Mouse (Mus musculus) neural tube, embryonic 12.5 days (tissue): ENCODE results near the gene Apobec1. TPM values are rescaled to one million over a fixed set of nuclear protein-coding genes. Genes with fewer than 3 reads are reported as not detected.
"Not testable (repeated sequence)": the region's sequence is repeated elsewhere in the genome, so short reads cannot be mapped to it uniquely, and the experiment has no call there.

Source experiments
- ATAC-seq: fragments of 200-750 bp; cut with Nextera tagmentation; 2 replicates; pipeline ENCODE4 v1.8.0; 2017; ENCODE audit warnings: low read depth, mild to moderate bottlenecking, moderate TSS enrichment, moderate library complexity; ENCODE audit not compliant: low FRiP score
- H3K27ac ChIP-seq: fragments of 300-500 bp; sonication (generic); 2 replicates; pipeline ENCODE4 v1.5.1; 2016
- H3K27me3 ChIP-seq: fragments of 300-500 bp; sonication (generic); replicated peaks from 2 replicates; pipeline ENCODE4 v1.6.1; 2016; ENCODE audit warnings: mild to moderate bottlenecking
- H3K36me3 ChIP-seq: fragments of 300-500 bp; sonication (generic); 2 replicates; pipeline ENCODE4 v1.6.1; 2016; ENCODE audit warnings: mild to moderate bottlenecking
- H3K4me1 ChIP-seq: fragments of 300-500 bp; sonication (generic); 2 replicates; pipeline ENCODE4 v1.6.1; 2016
- H3K4me2 ChIP-seq: fragments of 300-500 bp; sonication (generic); replicated peaks from 2 replicates; pipeline ENCODE4 v1.6.1; 2016; ENCODE audit warnings: mild to moderate bottlenecking
- H3K4me3 ChIP-seq: fragments of 300-500 bp; sonication (generic); 2 replicates; pipeline ENCODE4 v1.5.1; 2016
- H3K9ac ChIP-seq: fragments of 300-500 bp; sonication (generic); 2 replicates; pipeline ENCODE4 v1.6.1; 2016; ENCODE audit warnings: mild to moderate bottlenecking
- H3K9me3 ChIP-seq: fragments of 300-500 bp; sonication (generic); 2 replicates; pipeline ENCODE4 v1.6.1; 2016; ENCODE audit warnings: mild to moderate bottlenecking
- WGBS: fragments of 180-500 bp; shearing (Covaris S2); methylation state at CpG from one replicate; pipeline ENCODE4 v1.1.7; 2016; 5-methylcytosine and 5-hydroxymethylcytosine counted together
- polyA plus RNA-seq: library from polyadenylated mRNA; unstranded; fragments of >200 nt; fragmentation: Nextera tagmentation; extraction: Ambion mirVana; gene quantifications from 2 replicates; pipeline ENCODE4 v1.2.1, GENCODE M21; 2016

Apobec1 gene
- polyA plus RNA-seq, 1 experiment from 2014 or later, result 2.1 TPM

- H3K27ac ChIP-seq, result no peak overlapping the region
- H3K9me3 ChIP-seq, result no peaks in the 10 kb centered on the region
- ATAC-seq, result no peak
- H3K4me2 ChIP-seq, result no peak overlapping the region
- H3K4me1 ChIP-seq, result no peaks in the 10 kb centered on the region
- no peaks in the 10 kb centered on the region for H3K27me3 ChIP-seq
- no peak overlapping the region for H3K9ac ChIP-seq
- H3K36me3 ChIP-seq, result no peaks in the 10 kb centered on the region
- WGBS, result 85% methylated on average over 9 of the region's 9 CpGs
- no peak overlapping the region for H3K4me3 ChIP-seq
Observed at GRCm38 (mm10) chr6:122545289-122545882, 56.9 kb downstream of the Apobec1 start.

- Histone ChIP-seq H3K36me3 (no peaks in the 10 kb centered on the region), H3K4me3 (no peak overlapping the region), H3K4me2 (no peak overlapping the region), H3K9me3 (no peaks in the 10 kb centered on the region), H3K4me1 (no peaks in the 10 kb centered on the region), H3K27ac (no peak overlapping the region), H3K27me3 (no peaks in the 10 kb centered on the region), H3K9ac (no peak overlapping the region)
- ATAC-seq, result no peak
- 92% methylated on average over 1 of the region's 1 CpGs for WGBS
Observed at GRCm38 (mm10) chr6:122544672-122545071, 57.6 kb downstream of the Apobec1 start.

GRCm38 (mm10) chr6:122543574-122543973 is 58.7 kb downstream of the Apobec1 start:
- no peak overlapping the region for H3K9ac ChIP-seq
- H3K36me3 ChIP-seq, result no peaks in the 10 kb centered on the region
- 85% methylated on average over 5 of the region's 5 CpGs for WGBS
- no peak overlapping the region for H3K4me2 ChIP-seq
- no peaks in the 10 kb centered on the region for H3K9me3 ChIP-seq
- no peak overlapping the region for H3K4me3 ChIP-seq
- no peaks in the 10 kb centered on the region for H3K4me1 ChIP-seq
- ATAC-seq, result no peak
- no peaks in the 10 kb centered on the region for H3K27me3 ChIP-seq
- H3K27ac ChIP-seq, result no peak overlapping the region

GRCm38 (mm10) chr6:122542459-122542858 is 59.8 kb downstream of the Apobec1 start:
- 77% methylated on average over 5 of the region's 5 CpGs for WGBS
- H3K4me3 ChIP-seq, H3K27me3 ChIP-seq: not testable (repeated sequence)

GRCm38 (mm10) chr6:122539564-122539963 is 62.7 kb downstream of the Apobec1 start:
- no peak for ATAC-seq

More at GRCm38 (mm10) chr6:122542459-122542858, 59.8 kb downstream of the Apobec1 start:
- H3K36me3 ChIP-seq, H3K4me1 ChIP-seq, H3K4me2 ChIP-seq, H3K9ac ChIP-seq, ATAC-seq, H3K9me3 ChIP-seq, H3K27ac ChIP-seq: not testable (repeated sequence)

GRCm38 (mm10) chr6:122534032-122534431 is 68.2 kb downstream of the Apobec1 start:
- Histone ChIP-seq H3K27me3 (no peaks in the 10 kb centered on the region), H3K9ac (no peak overlapping the region), H3K4me2 (no peak overlapping the region), H3K27ac (no peak overlapping the region), H3K9me3 (no peaks in the 10 kb centered on the region), H3K4me3 (no peak overlapping the region), H3K36me3 (no peaks in the 10 kb centered on the region), H3K4me1 (no peaks in the 10 kb centered on the region; the same call in 1 of the 2 replicates)
- no peak for ATAC-seq
- 44% methylated on average over 3 of the region's 3 CpGs for WGBS

More at GRCm38 (mm10) chr6:122539564-122539963, 62.7 kb downstream of the Apobec1 start:
- H3K9ac ChIP-seq, result no peak overlapping the region
- no peak overlapping the region for H3K4me2 ChIP-seq
- H3K27ac ChIP-seq, result no peak overlapping the region
- no peaks in the 10 kb centered on the region for H3K36me3 ChIP-seq
- 81% methylated on average over 9 of the region's 9 CpGs for WGBS
- no peak overlapping the region for H3K4me3 ChIP-seq
- no peaks in the 10 kb centered on the region for H3K4me1 ChIP-seq
- H3K27me3 ChIP-seq, result no peaks in the 10 kb centered on the region
- no peaks in the 10 kb centered on the region for H3K9me3 ChIP-seq

- Histone ChIP-seq H3K9ac (0 out of 2 replicates have a peak overlapping the region, but pooled peaks have one; percentile 21), H3K27ac (no peak overlapping the region), H3K4me2 (peak overlapping the region; percentile 47), H3K4me3 (no peak overlapping the region), H3K4me1 (no peaks in the 10 kb centered on the region; the same call in 1 of the 2 replicates), H3K36me3 (no peaks in the 10 kb centered on the region), H3K27me3 (no peaks in the 10 kb centered on the region), H3K9me3 (no peaks in the 10 kb centered on the region)
- ATAC-seq, result 0 out of 2 replicates have a peak, but pooled peaks have one; percentile 50
- WGBS, result 9% methylated on average over 4 of the region's 4 CpGs
Observed at GRCm38 (mm10) chr6:122532883-122533302, 69.4 kb downstream of the Apobec1 start.

- no peak for ATAC-seq
- Histone ChIP-seq H3K27ac (no peak overlapping the region), H3K4me3 (no peak overlapping the region), H3K36me3 (no peaks in the 10 kb centered on the region), H3K9me3 (no peaks in the 10 kb centered on the region), H3K4me1 (no peaks in the 10 kb centered on the region; the same call in 1 of the 2 replicates), H3K27me3 (no peaks in the 10 kb centered on the region), H3K9ac (no peak overlapping the region), H3K4me2 (no peak overlapping the region)
- 72% methylated on average over 8 of the region's 8 CpGs for WGBS
Observed at GRCm38 (mm10) chr6:122531466-122532174, 70.6 kb downstream of the Apobec1 start.

- no peak overlapping the region for H3K4me2 ChIP-seq
- H3K9ac ChIP-seq, result no peak overlapping the region
- no peaks in the 10 kb centered on the region for H3K36me3 ChIP-seq
- no peaks in the 10 kb centered on the region for H3K9me3 ChIP-seq
- WGBS, result 85% methylated on average over 11 of the region's 11 CpGs
- ATAC-seq, result no peak
- H3K4me1 ChIP-seq, result no peaks in the 10 kb centered on the region; the same call in 1 of the 2 replicates
- no peak overlapping the region for H3K4me3 ChIP-seq
- H3K27ac ChIP-seq, result no peak overlapping the region
- H3K27me3 ChIP-seq, result no peaks in the 10 kb centered on the region
Observed at GRCm38 (mm10) chr6:122528136-122528535, 74.1 kb downstream of the Apobec1 start.

Other genes with a start within 250 kb of the Apobec1 start
- gene Rimklb, start 103.7 kb downstream of the Apobec1 start, polyA plus RNA-seq, result 78.8 and 89.6 TPM in 2 replicates
- gene Mfap5, start 96.6 kb downstream of the Apobec1 start, polyA plus RNA-seq, result 1.6 and 2.1 TPM in 2 replicates
- gene Aicda, start 48.6 kb downstream of the Apobec1 start, polyA plus RNA-seq, result 0.08 and 0.29 TPM in 2 replicates
- gene Gdf3, start 7.6 kb upstream of the Apobec1 start, polyA plus RNA-seq, result not detected in 2 replicates
- not detected in 2 replicates for gene Dppa3, start 24.0 kb upstream of the Apobec1 start, polyA plus RNA-seq
- gene Nanog, start 105.0 kb upstream of the Apobec1 start, polyA plus RNA-seq, result 0.09 and 0.17 TPM in 2 replicates
- 22.6 and 26.1 TPM in 2 replicates for gene Slc2a3, start 199.2 kb upstream of the Apobec1 start, polyA plus RNA-seq
- 5.5 TPM in 2 replicates for gene Foxj2, start 217.5 kb upstream of the Apobec1 start, polyA plus RNA-seq